Mouse (Mus musculus): ENCODE results near the gene Acvr1b. TPM values are rescaled to one million over a fixed set of nuclear protein-coding genes. Genes with fewer than 3 reads are reported as not detected.

Gene Acvr1b
- polyA plus RNA-seq, 1 experiment from 2014 or later: 22.4 TPM

- Histone ChIP-seq H3K9ac (ENCODE audit: low read depth, low read length) (no peak overlapping the region), H3K36me3 (ENCODE audit: control insufficient read depth, insufficient read depth, low read length) (0 out of 2 replicates have a peak, but pooled peaks cover 2% of the 10 kb centered on the region), H3K4me1 (ENCODE audit: control insufficient read depth, insufficient read depth, low read depth, low read length) (no peaks in the 10 kb centered on the region; the same call in 1 of the 2 replicates), H3K9me3 (ENCODE audit: control insufficient read depth, low read length) (no peaks in the 10 kb centered on the region), H3K27ac (ENCODE audit: low read depth, low read length) (no peak overlapping the region), H3K27me3 (replicated peaks; ENCODE audit: control insufficient read depth, insufficient read depth, low read length) (no peaks in the 10 kb centered on the region), H3K4me3 (ENCODE audit: low read length) (no peak overlapping the region), H3K4me2 (ENCODE audit: low read length) (no peak overlapping the region)
- 86% methylated on average over 3 of the region's 3 CpGs for WGBS
- no peak for ATAC-seq
Measured at GRCm38 (mm10) chr15:101233183-101233582, 59.3 kb downstream of the Acvr1b start.

GRCm38 (mm10) chr15:101233641-101234275 lies 59.9 kb downstream of the Acvr1b start:
- H3K9me3 ChIP-seq (ENCODE audit: control insufficient read depth, low read length): no peaks in the 10 kb centered on the region
- H3K9ac ChIP-seq (ENCODE audit: low read depth, low read length): no peak overlapping the region

GRCm38 (mm10) chr15:101234611-101235341 lies 60.9 kb downstream of the Acvr1b start:
- Histone ChIP-seq H3K9me3 (ENCODE audit: control insufficient read depth, low read length) (no peaks in the 10 kb centered on the region), H3K27ac (ENCODE audit: low read depth, low read length) (no peak overlapping the region), H3K4me2 (ENCODE audit: low read length) (no peak overlapping the region), H3K4me3 (ENCODE audit: low read length) (no peak overlapping the region), H3K9ac (ENCODE audit: low read depth, low read length) (no peak overlapping the region), H3K36me3 (ENCODE audit: control insufficient read depth, insufficient read depth, low read length) (0 out of 2 replicates have a peak, but pooled peaks cover 2% of the 10 kb centered on the region), H3K4me1 (ENCODE audit: control insufficient read depth, insufficient read depth, low read depth, low read length) (peaks cover 7% of the 10 kb centered on the region; the same call in 1 of the 2 replicates), H3K27me3 (replicated peaks; ENCODE audit: control insufficient read depth, insufficient read depth, low read length) (no peaks in the 10 kb centered on the region)
- no peak for ATAC-seq
- WGBS: 54% methylated on average over 10 of the region's 10 CpGs

More at GRCm38 (mm10) chr15:101233641-101234275, 59.9 kb downstream of the Acvr1b start:
- ATAC-seq: no peak
- H3K4me3 ChIP-seq (ENCODE audit: low read length): no peak overlapping the region
- H3K27ac ChIP-seq (ENCODE audit: low read depth, low read length): no peak overlapping the region
- H3K27me3 ChIP-seq (replicated peaks; ENCODE audit: control insufficient read depth, insufficient read depth, low read length): no peaks in the 10 kb centered on the region
- H3K4me2 ChIP-seq (ENCODE audit: low read length): no peak overlapping the region
- 23% methylated on average over 11 of the region's 11 CpGs for WGBS
- peaks cover 2% of the 10 kb centered on the region; the same call in 1 of the 2 replicates for H3K4me1 ChIP-seq (ENCODE audit: control insufficient read depth, insufficient read depth, low read depth, low read length)
- 0 out of 2 replicates have a peak, but pooled peaks cover 2% of the 10 kb centered on the region for H3K36me3 ChIP-seq (ENCODE audit: control insufficient read depth, insufficient read depth, low read length)

GRCm38 (mm10) chr15:101235342-101235698 lies 61.5 kb downstream of the Acvr1b start:
- H3K36me3 ChIP-seq (ENCODE audit: control insufficient read depth, insufficient read depth, low read length): 0 out of 2 replicates have a peak, but pooled peaks cover 2% of the 10 kb centered on the region
- H3K27ac ChIP-seq (ENCODE audit: low read depth, low read length): no peak overlapping the region
- ATAC-seq: no peak
- WGBS: 32% methylated on average over 5 of the region's 5 CpGs
- no peak overlapping the region for H3K9ac ChIP-seq (ENCODE audit: low read depth, low read length)
- H3K27me3 ChIP-seq (replicated peaks; ENCODE audit: control insufficient read depth, insufficient read depth, low read length): no peaks in the 10 kb centered on the region
- H3K4me3 ChIP-seq (ENCODE audit: low read length): no peak overlapping the region
- H3K4me1 ChIP-seq (ENCODE audit: control insufficient read depth, insufficient read depth, low read depth, low read length): peaks cover 7% of the 10 kb centered on the region; the same call in 1 of the 2 replicates
- no peaks in the 10 kb centered on the region for H3K9me3 ChIP-seq (ENCODE audit: control insufficient read depth, low read length)
- H3K4me2 ChIP-seq (ENCODE audit: low read length): no peak overlapping the region

- H3K9ac ChIP-seq (ENCODE audit: low read depth, low read length): 0 out of 2 replicates have a peak overlapping the region, but pooled peaks have one; percentile 27
- 25% methylated on average over 12 of the region's 12 CpGs for WGBS
Measured at GRCm38 (mm10) chr15:101235728-101236327, 62.0 kb downstream of the Acvr1b start.

GRCm38 (mm10) chr15:101236878-101237277 lies 63.0 kb downstream of the Acvr1b start:
- H3K9ac ChIP-seq (ENCODE audit: low read depth, low read length): no peak overlapping the region
- peaks cover 12% of the 10 kb centered on the region for H3K4me1 ChIP-seq (ENCODE audit: control insufficient read depth, insufficient read depth, low read depth, low read length)
- ATAC-seq: no peak
- no peaks in the 10 kb centered on the region; the same call in 1 of the 2 replicates for H3K27me3 ChIP-seq (replicated peaks; ENCODE audit: control insufficient read depth, insufficient read depth, low read length)
- no peaks in the 10 kb centered on the region for H3K9me3 ChIP-seq (ENCODE audit: control insufficient read depth, low read length)
- no peaks in the 10 kb centered on the region for H3K36me3 ChIP-seq (ENCODE audit: control insufficient read depth, insufficient read depth, low read length)
- H3K27ac ChIP-seq (ENCODE audit: low read depth, low read length): no peak overlapping the region
- H3K4me2 ChIP-seq (ENCODE audit: low read length): no peak overlapping the region
- no peak overlapping the region for H3K4me3 ChIP-seq (ENCODE audit: low read length)
- 9% methylated on average over 3 of the region's 3 CpGs for WGBS

More at GRCm38 (mm10) chr15:101235728-101236327, 62.0 kb downstream of the Acvr1b start:
- peaks cover 9% of the 10 kb centered on the region for H3K4me1 ChIP-seq (ENCODE audit: control insufficient read depth, insufficient read depth, low read depth, low read length)
- 0 out of 2 replicates have a peak, but pooled peaks cover under 1% of the 10 kb centered on the region for H3K36me3 ChIP-seq (ENCODE audit: control insufficient read depth, insufficient read depth, low read length)
- no peak overlapping the region for H3K4me2 ChIP-seq (ENCODE audit: low read length)
- ATAC-seq: no peak
- H3K27me3 ChIP-seq (replicated peaks; ENCODE audit: control insufficient read depth, insufficient read depth, low read length): no peaks in the 10 kb centered on the region
- no peaks in the 10 kb centered on the region for H3K9me3 ChIP-seq (ENCODE audit: control insufficient read depth, low read length)
- no peak overlapping the region for H3K4me3 ChIP-seq (ENCODE audit: low read length)
- no peak overlapping the region for H3K27ac ChIP-seq (ENCODE audit: low read depth, low read length)

- Histone ChIP-seq H3K4me2 (ENCODE audit: low read length) (peak overlapping the region; percentile 65), H3K4me1 (ENCODE audit: control insufficient read depth, insufficient read depth, low read depth, low read length) (peaks cover 12% of the 10 kb centered on the region), H3K9me3 (ENCODE audit: control insufficient read depth, low read length) (no peaks in the 10 kb centered on the region), H3K27ac (ENCODE audit: low read depth, low read length) (no peak overlapping the region), H3K4me3 (ENCODE audit: low read length) (peak overlapping the region; percentile 33), H3K9ac (ENCODE audit: low read depth, low read length) (peak overlapping the region; percentile 63), H3K36me3 (ENCODE audit: control insufficient read depth, insufficient read depth, low read length) (no peaks in the 10 kb centered on the region), H3K27me3 (replicated peaks; ENCODE audit: control insufficient read depth, insufficient read depth, low read length) (no peaks in the 10 kb centered on the region; the same call in 1 of the 2 replicates)
- peak; percentile 48 for ATAC-seq
- 3% methylated on average over 28 of the region's 28 CpGs for WGBS
Measured at GRCm38 (mm10) chr15:101238885-101239511, 65.1 kb downstream of the Acvr1b start.

- H3K36me3 ChIP-seq (ENCODE audit: control insufficient read depth, insufficient read depth, low read length): no peaks in the 10 kb centered on the region
- H3K9me3 ChIP-seq (ENCODE audit: control insufficient read depth, low read length): no peaks in the 10 kb centered on the region
- peaks cover 12% of the 10 kb centered on the region for H3K4me1 ChIP-seq (ENCODE audit: control insufficient read depth, insufficient read depth, low read depth, low read length)
- WGBS: 63% methylated on average over 8 of the region's 8 CpGs
- no peak overlapping the region for H3K9ac ChIP-seq (ENCODE audit: low read depth, low read length)
- H3K27ac ChIP-seq (ENCODE audit: low read depth, low read length): no peak overlapping the region
- H3K27me3 ChIP-seq (replicated peaks; ENCODE audit: control insufficient read depth, insufficient read depth, low read length): no peaks in the 10 kb centered on the region; the same call in 1 of the 2 replicates
- H3K4me2 ChIP-seq (ENCODE audit: low read length): no peak overlapping the region
- H3K4me3 ChIP-seq (ENCODE audit: low read length): no peak overlapping the region
- no peak for ATAC-seq
Measured at GRCm38 (mm10) chr15:101239821-101240220, 66.0 kb downstream of the Acvr1b start.

All from hindbrain, embryonic 16.5 days (tissue).